Mouse (Mus musculus) limb, embryonic 12.5 days (tissue): ENCODE results near the gene Glis1. TPM values are rescaled to one million over a fixed set of nuclear protein-coding genes. Genes with fewer than 3 reads are reported as not detected.

Experiments used
- ATAC-seq: fragments of 200-750 bp; cut with Nextera tagmentation; 2 replicates; pipeline ENCODE4 v1.8.0; 2017; ENCODE audit warnings: low read depth, moderate TSS enrichment; ENCODE audit not compliant: insufficient number of reproducible peaks, insufficient read depth, low FRiP score, low TSS enrichment
- H3K27ac ChIP-seq: fragments of 300-500 bp; sonication (generic); 2 replicates; pipeline ENCODE4 v1.5.1; 2016; ENCODE audit warnings: mild to moderate bottlenecking, moderate library complexity
- H3K27me3 ChIP-seq: fragments of 300-500 bp; sonication (generic); 2 replicates; pipeline ENCODE4 v1.6.1; 2016; ENCODE audit warnings: mild to moderate bottlenecking, moderate library complexity
- H3K36me3 ChIP-seq: fragments of 300-500 bp; sonication (generic); 2 replicates; pipeline ENCODE4 v1.6.1; 2016; ENCODE audit warnings: mild to moderate bottlenecking, moderate library complexity
- H3K4me1 ChIP-seq: fragments of 300-500 bp; sonication (generic); replicated peaks from 2 replicates; pipeline ENCODE4 v1.6.1; 2016
- H3K4me2 ChIP-seq: fragments of 300-500 bp; sonication (generic); 2 replicates; pipeline ENCODE4 v1.6.1; 2016; ENCODE audit warnings: mild to moderate bottlenecking, moderate library complexity
- H3K4me3 ChIP-seq: fragments of 300-500 bp; sonication (generic); replicated peaks from 2 replicates; pipeline ENCODE4 v1.5.1; 2016; ENCODE audit warnings: mild to moderate bottlenecking
- H3K9ac ChIP-seq: fragments of 300-500 bp; sonication (generic); replicated peaks from 2 replicates; pipeline ENCODE4 v1.6.1; 2016; ENCODE audit warnings: mild to moderate bottlenecking, moderate library complexity
- H3K9me3 ChIP-seq: fragments of 300-500 bp; sonication (generic); 2 replicates; pipeline ENCODE4 v1.6.1; 2016; ENCODE audit warnings: mild to moderate bottlenecking, moderate library complexity
- WGBS: fragments of 180-500 bp; shearing (Covaris S2); methylation state at CpG from one replicate; pipeline ENCODE4 v1.1.7; 2016; 5-methylcytosine and 5-hydroxymethylcytosine counted together
- polyA plus RNA-seq: library from polyadenylated mRNA; unstranded; fragments of >200 nt; fragmentation: Nextera tagmentation; extraction: Ambion mirVana; gene quantifications from 2 replicates; pipeline ENCODE4 v1.2.1, GENCODE M21; 2016

Gene Glis1
- polyA plus RNA-seq, 1 experiment from 2014 or later, result 12.0 TPM

DNA sequence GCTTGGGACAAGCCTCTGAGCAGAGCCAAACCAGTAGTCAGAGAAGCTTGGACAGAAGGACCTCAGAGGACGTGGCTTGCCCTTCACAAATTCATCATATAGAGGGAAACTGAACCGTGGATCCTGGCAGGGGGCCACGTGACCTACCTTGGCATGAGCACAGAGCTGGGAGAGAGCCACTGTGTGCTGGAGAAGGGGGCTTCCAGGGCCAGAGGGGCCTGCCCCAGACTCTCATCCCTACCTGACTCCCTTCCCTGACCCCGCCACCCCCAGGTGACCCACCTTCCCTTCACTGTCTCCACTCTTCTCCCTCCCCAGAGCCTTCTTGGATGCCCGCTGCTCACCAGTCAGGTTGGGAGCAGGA lies 218.9 kb downstream of the Glis1 start:
- Histone ChIP-seq H3K9me3 (no peaks in the 10 kb centered on the region), H3K4me1 (peaks cover 23% of the 10 kb centered on the region), H3K36me3 (no peaks in the 10 kb centered on the region), H3K4me3 (no peak overlapping the region), H3K9ac (no peak overlapping the region), H3K4me2 (no peak overlapping the region), H3K27me3 (peaks cover 48% of the 10 kb centered on the region), H3K27ac (no peak overlapping the region)
- WGBS, result 73% methylated on average over 5 of the region's 5 CpGs
- ATAC-seq, result 0 out of 2 replicates have a peak, but pooled peaks have one; percentile 12

DNA sequence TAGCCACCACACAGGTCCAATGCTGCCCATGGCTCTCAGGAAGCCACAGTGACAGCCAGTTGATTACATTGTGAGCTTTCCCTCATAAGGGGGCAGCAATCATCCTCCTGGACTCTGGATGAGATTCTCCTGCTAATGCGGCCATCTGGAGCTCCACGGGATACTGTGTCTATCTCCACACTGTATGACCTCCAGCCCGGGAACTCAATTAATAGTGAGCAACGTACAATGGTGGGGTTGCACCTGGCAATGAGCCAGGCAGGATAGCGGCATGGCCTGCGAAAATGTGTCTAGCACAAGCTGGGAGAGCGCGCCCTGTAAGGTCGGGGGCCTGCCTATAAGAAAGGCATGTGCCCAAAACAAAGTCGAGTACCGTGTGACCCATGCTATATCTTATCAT lies 226.3 kb downstream of the Glis1 start:
- ATAC-seq, result no peak
- H3K27me3 ChIP-seq, result peaks cover 7% of the 10 kb centered on the region; the same call in 1 of the 2 replicates
- no peaks in the 10 kb centered on the region for H3K9me3 ChIP-seq
- H3K36me3 ChIP-seq, result no peaks in the 10 kb centered on the region
- no peak overlapping the region for H3K4me3 ChIP-seq
- H3K4me1 ChIP-seq, result peaks cover 11% of the 10 kb centered on the region
- 86% methylated on average over 11 of the region's 11 CpGs for WGBS
- no peak overlapping the region for H3K9ac ChIP-seq
- H3K27ac ChIP-seq, result no peak overlapping the region
- no peak overlapping the region for H3K4me2 ChIP-seq

DNA sequence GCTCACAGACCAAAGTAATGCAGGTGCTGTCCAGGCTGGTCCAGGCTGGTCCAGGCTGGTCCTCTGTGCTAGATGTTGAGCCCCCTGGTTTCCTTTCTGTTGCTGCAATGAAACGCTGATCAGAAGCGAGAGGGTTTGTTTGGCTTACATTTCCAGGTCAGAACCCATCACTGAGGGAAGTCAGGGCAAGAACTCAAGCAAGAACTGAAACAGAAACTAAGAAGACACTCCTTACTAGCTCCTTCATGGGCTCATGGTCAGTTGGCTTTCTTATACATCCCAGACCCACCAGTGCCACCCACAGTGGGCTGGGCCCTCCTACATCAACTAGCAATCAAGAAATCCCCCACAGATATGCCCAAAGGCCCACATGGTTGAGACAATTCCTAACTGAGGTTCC lies 234.1 kb downstream of the Glis1 start:
- WGBS, result 90% methylated on average over 2 of the region's 2 CpGs
- no peak overlapping the region for H3K27ac ChIP-seq
- ATAC-seq, result no peak
- H3K4me1 ChIP-seq, result peaks cover under 1% of the 10 kb centered on the region
- H3K27me3 ChIP-seq, result peaks cover 17% of the 10 kb centered on the region
- no peak overlapping the region for H3K4me2 ChIP-seq
- H3K4me3 ChIP-seq, result no peak overlapping the region
- H3K9me3 ChIP-seq, result 0 out of 2 replicates have a peak, but pooled peaks cover 5% of the 10 kb centered on the region
- H3K9ac ChIP-seq, result no peak overlapping the region
- no peaks in the 10 kb centered on the region for H3K36me3 ChIP-seq

DNA sequence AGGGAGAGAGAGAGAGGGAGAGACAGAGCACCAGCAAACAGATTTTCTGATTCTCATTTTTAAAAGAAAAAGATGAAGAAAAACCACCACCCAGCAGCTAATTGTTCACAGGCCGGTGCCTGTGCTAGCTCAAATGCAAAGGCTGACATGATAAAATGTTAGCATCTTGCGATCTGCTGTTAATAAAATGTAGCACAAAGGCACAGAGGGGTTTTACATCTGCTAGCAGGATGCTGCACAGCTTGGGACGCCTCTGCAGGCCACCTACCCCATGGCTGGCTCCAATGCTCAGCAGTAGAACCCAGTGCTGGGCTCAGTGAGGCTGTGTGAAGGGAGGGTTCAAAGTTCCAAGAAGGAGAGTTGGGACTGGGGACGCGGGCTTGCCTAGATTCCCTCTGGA lies 236.3 kb downstream of the Glis1 start:
- 0 out of 2 replicates have a peak, but pooled peaks cover 5% of the 10 kb centered on the region for H3K9me3 ChIP-seq
- no peak overlapping the region for H3K4me3 ChIP-seq
- no peaks in the 10 kb centered on the region for H3K36me3 ChIP-seq
- H3K4me2 ChIP-seq, result no peak overlapping the region
- no peak overlapping the region for H3K9ac ChIP-seq
- ATAC-seq, result no peak
- H3K27me3 ChIP-seq, result peaks cover 19% of the 10 kb centered on the region
- H3K27ac ChIP-seq, result no peak overlapping the region
- H3K4me1 ChIP-seq, result peaks cover 13% of the 10 kb centered on the region
- WGBS, result 56% methylated on average over 5 of the region's 5 CpGs

DNA sequence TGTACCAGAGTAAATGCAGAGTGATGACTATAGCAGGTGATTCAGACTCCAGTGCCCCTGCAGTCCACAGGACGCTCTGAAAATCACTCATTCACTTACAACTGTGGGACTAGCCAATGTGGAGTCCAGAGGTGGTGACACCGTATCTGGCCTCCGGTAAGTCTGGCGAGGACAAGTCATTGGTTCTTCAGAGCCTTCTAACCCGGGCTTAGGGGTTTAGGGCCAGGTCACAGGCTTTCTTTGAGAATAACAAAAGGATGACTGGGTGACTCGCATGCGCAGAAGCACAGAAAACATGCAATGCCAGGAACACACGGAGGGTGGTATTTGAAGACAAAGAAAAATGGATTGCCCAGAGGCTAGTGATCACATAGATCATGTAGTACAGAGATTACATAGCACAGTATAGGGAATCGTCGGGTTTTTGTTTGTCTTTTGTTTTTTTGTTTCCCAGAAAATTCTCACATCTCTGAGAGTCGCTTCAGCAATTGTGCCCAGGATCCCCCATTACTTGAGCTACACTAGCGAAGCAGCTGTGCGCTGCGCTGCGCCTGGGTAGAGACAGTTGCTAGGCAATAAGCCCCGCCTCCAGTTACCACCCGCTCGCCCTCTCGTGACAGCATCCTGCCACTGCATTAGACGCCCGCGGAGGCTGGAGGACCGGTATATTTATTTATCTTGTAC lies 239.4 kb downstream of the Glis1 start:
- Histone ChIP-seq H3K4me3 (no peak overlapping the region), H3K4me2 (peak overlapping the region; percentile 45), H3K36me3 (no peaks in the 10 kb centered on the region), H3K9ac (no peak overlapping the region), H3K9me3 (no peaks in the 10 kb centered on the region), H3K27ac (no peak overlapping the region), H3K4me1 (peaks cover 19% of the 10 kb centered on the region), H3K27me3 (peaks cover 23% of the 10 kb centered on the region)
- ATAC-seq, result peak; percentile 87
- 21% methylated on average over 23 of the region's 23 CpGs for WGBS

DNA sequence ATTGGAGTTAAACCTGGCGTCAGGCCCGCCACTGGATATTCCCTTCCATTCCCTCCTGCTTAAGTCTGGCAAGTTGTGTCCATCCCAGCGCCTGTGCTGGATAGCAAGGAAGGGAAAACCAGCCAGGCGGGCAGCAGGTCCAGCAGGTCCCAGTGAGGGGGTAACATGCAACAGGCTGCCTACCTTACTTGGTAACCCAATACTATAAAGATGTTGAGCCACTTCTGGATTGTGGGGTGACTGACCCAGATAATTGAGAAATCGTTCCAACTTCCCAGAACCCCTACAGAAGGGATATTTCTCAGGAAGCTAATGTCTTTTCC lies 239.9 kb downstream of the Glis1 start:
- H3K9ac ChIP-seq, result no peak overlapping the region
- H3K27ac ChIP-seq, result no peak overlapping the region
- H3K4me1 ChIP-seq, result peaks cover 19% of the 10 kb centered on the region
- ATAC-seq, result peak; percentile 9; the same call in 1 of the 2 replicates
- H3K36me3 ChIP-seq, result no peaks in the 10 kb centered on the region
- H3K4me3 ChIP-seq, result no peak overlapping the region
- peak overlapping the region; percentile 45 for H3K4me2 ChIP-seq
- WGBS, result 34% methylated on average over 5 of the region's 5 CpGs
- no peaks in the 10 kb centered on the region for H3K9me3 ChIP-seq
- peaks cover 27% of the 10 kb centered on the region for H3K27me3 ChIP-seq

DNA sequence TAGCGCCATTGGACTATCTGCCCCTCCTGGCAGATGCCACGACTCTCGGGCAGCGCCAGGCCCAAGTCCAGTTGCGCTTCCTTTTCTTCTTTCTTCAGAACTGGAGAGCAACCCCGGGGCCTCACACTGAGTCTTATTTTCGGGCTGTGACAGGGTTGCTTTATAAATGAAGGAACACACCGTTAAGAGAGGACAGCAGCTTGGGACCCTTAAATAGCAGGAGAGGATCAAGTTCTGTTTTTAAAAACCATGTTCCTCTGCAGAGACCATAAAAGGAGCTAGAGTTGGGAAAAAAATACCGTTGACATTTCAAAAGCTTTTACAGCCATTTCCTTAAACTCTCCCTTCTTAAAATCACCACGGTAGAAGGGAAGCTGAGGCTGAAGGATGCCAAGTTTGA lies 241.3 kb downstream of the Glis1 start:
- WGBS, result 63% methylated on average over 10 of the region's 10 CpGs
- no peak overlapping the region for H3K4me3 ChIP-seq

DNA sequence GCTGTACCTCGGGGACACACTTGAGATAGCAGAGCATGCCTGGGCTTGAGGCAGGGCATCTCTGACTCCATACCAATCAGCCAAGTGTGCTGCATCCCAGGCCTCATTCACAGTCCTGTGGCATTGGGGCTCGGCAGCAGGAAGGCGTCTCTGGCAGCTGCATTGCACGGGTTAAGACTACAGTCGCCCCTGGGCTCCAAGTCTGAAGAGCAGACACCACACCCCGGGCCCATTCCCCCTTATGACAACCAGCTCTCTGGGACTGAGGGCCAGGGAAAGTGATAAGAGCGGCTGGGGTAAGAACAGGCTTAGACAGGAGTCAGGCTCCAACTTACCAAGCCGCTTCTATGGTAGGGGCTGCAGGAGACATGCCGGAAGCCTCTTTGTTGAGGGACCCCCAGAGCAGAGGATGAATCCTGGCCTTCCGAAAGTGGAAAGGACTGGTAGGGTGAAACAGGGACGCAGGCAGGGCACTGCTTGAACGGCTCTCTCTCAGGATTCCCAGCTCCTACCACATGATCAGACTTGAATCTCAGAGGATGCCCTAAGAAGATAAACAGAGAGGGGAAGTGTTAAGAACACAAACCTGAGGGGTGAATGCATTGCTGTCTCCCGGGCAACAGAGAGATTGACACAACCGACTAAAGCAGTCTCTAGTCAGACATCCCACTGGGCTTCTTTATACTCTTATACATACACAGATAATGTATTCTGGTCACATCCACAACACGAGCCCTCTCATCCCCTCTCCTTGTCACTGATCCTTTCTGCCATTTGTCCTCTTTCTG lies 246.1 kb downstream of the Glis1 start:
- Histone ChIP-seq H3K4me3 (no peak overlapping the region), H3K9me3 (no peaks in the 10 kb centered on the region), H3K36me3 (no peaks in the 10 kb centered on the region), H3K4me1 (peaks cover 20% of the 10 kb centered on the region), H3K9ac (no peak overlapping the region), H3K27ac (no peak overlapping the region), H3K27me3 (peaks cover 27% of the 10 kb centered on the region), H3K4me2 (no peak overlapping the region)
- 54% methylated on average over 15 of the region's 15 CpGs for WGBS
- ATAC-seq, result no peak

More for the DNA sequence above, 241.3 kb downstream of the Glis1 start:
- Histone ChIP-seq H3K36me3 (no peaks in the 10 kb centered on the region), H3K27me3 (peaks cover 37% of the 10 kb centered on the region), H3K4me2 (no peak overlapping the region), H3K9ac (no peak overlapping the region), H3K4me1 (peaks cover 24% of the 10 kb centered on the region), H3K9me3 (no peaks in the 10 kb centered on the region), H3K27ac (no peak overlapping the region)
- ATAC-seq, result no peak

DNA sequence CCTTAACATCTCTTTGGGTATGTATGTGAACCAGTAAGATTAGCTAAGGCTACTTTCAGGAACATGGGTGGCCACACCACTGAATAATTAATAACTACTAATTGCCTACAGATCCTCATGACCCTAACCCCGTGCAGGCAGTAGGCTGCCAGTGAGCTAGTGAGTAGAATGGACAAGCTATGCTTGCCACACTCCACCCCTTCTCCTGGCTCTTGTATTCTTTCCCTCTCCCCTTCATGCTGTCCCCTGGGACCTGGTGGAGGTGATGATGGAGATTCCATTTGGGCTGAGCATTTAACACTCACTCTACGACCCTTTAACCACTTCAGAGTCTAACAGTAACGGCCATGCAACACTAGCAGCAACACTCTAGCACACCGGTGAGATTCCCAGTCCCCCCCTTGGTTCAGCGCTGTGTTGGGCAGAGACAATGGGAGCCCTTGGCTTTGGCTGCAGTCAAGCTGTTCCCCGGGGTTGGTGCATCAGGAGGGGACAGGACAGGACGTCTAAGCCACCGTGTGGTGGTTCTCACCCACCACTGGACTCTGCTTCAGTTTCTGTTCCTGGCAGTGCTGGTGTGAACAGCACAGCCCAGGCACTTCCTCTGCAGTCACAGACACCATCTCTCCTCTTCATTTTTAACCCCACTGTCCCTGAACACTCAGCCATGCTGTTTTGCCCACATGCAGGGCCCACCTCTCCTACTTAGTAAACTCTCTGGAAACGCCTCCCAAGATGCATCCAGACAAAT lies 246.9 kb downstream of the Glis1 start:
- Histone ChIP-seq H3K27me3 (peaks cover 27% of the 10 kb centered on the region), H3K9ac (no peak overlapping the region), H3K4me2 (no peak overlapping the region), H3K9me3 (no peaks in the 10 kb centered on the region), H3K4me1 (peaks cover 12% of the 10 kb centered on the region; the same call in 1 of the 2 replicates), H3K36me3 (no peaks in the 10 kb centered on the region), H3K27ac (no peak overlapping the region), H3K4me3 (no peak overlapping the region)
- ATAC-seq, result no peak
- 37% methylated on average over 9 of the region's 9 CpGs for WGBS

DNA sequence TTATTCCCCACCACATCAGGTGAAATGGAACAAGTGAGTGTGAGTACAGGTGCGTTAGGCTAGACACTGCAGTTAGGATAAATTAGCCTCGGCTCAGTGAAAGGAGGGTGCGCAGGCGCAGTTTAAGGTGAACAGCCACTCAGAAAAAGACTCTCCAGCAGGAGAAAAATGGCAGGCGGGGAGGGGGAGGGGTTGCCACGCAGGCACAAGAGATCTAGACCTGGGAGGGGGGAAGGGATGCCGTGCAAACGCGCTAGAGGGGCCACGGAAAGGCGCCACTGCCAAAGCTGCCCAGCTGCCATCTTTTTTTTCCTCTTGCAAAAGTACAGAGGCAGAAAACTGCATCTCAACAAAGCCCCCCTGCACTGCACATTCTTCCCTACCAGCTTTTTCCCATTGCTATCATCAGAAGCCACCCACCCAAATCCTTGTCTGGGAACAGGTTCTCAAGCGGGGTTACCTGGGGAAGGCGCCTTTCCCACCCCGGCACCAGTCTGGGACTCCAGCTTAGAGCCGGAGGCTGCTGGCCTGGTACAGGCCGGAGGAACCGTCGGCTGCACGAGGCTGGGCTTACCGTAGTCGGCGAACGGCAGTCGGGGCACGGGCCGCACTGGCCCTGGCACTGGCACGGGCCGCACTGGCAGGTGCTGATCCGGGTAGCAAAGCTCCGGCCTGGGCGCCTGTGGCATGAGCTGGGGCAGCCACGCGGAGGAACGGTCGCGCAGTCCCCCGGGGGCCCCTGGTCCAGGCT lies 248.8 kb downstream of the Glis1 start:
- Histone ChIP-seq H3K4me2 (no peak overlapping the region), H3K9me3 (no peaks in the 10 kb centered on the region), H3K4me1 (peaks cover 28% of the 10 kb centered on the region), H3K27me3 (peaks cover 23% of the 10 kb centered on the region; the same call in 1 of the 2 replicates), H3K9ac (no peak overlapping the region), H3K36me3 (no peaks in the 10 kb centered on the region), H3K4me3 (no peak overlapping the region), H3K27ac (no peak overlapping the region)
- 87% methylated on average over 37 of the region's 37 CpGs for WGBS
- ATAC-seq, result no peak

DNA sequence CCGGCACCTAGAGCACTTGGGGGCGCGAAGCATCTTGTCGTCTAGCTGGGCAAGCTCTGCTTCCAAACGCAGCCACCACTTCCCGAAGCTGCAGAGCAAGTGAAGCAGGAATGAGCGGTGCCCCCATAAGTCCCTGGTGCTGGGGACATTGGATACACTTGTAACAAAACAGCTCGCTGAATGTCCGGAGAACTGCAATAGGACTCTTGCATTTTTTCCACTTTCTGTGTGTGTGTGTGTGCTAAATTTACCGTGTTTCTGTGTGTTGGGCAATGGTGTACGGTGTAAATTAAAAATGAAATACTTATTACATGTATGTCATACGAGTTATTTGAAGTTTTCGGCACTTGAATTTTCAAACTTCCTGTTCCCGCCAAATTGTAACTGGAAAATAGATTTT lies 249.7 kb downstream of the Glis1 start, which contains the start of gene Dmrtb1:
Gene Dmrtb1, minus strand, starts transcription at position 101 of the 400 bp plus-strand sequence.
- Histone ChIP-seq H3K27me3 (peaks cover 21% of the 10 kb centered on the region; the same call in 1 of the 2 replicates), H3K4me1 (peaks cover 30% of the 10 kb centered on the region), H3K9me3 (no peaks in the 10 kb centered on the region), H3K27ac (no peak within 1 kb of the TSS), H3K36me3 (no peaks in the 10 kb centered on the region), H3K9ac (no peak within 1 kb of the TSS), H3K4me3 (no peak within 1 kb of the TSS), H3K4me2 (no peak within 1 kb of the TSS)
- 89% methylated on average over 14 of the region's 14 CpGs for WGBS
- no peak for ATAC-seq
